Mouse (Mus musculus): ENCODE measurements around the gene Grb2.

DNA sequence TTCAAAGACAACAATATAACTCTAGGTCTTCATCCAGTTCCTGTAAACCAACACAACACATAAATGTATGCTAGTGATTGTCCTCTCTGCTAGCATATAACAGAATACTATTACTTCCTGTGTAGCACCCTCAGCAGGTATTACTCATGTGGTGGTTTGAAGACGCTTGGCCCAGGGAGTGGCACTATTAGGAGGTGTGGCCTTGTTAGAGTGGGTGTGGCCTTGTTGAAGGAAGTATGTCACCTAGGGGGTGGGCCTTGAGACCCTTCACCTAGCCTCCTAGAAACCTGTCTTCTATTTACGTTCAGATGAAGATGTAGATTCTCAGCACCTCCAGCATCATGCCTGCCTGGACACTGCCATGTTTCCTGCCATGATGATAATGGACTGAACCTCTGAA, 4.9 kb downstream of the Grb2 start:
- no peak for TF ChIP-seq EP300 (IDR thresholded peaks at IDR 0.05; ENCODE audit: low read depth)
- no peak for TF ChIP-seq CTCF (IDR thresholded peaks at IDR 0.05; ENCODE audit: low read depth)

All from liver, embryonic 14.5 days (tissue).